ENCODE assay signal across 9 mouse cellular contexts in the genomic region with DNA sequence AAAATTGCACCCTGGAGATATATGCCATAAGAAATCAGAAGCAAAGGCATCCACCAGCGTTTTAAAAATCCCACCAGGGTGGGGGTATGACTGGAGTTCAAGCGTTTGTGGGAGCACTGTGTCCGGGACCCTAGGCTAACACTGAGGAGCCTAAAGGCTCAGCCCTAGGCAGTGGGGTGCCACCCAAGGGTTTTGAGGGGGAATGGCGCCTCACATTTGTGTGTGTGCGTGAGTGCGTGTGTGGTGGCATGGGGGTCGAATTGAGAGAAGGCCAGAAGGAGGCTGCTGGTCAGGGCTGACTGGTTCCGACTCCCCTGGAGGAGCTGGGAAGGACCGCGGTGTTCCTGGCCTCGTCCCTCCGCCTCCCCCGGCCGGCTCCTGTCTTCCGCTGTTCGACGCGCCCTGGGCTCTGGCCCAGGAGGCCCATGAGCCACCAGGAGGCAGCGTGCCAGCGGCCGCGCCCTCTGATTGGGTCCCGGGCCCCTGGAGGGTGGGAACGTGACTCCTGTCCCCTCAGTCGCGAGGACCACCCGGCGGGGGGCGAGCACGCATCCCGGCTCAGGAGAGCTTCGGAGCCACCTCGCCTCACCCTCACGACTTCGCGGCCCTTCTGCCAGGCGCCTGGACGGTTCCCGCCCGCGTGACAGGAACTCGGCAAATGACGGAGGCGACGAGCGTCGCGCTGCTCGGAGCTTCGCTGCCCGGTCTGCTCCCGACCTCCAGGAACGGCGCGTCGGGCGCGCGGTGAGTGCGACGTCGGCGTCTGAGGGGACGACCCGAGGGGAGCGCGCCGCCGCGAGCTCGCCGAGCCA. TPM values are rescaled to one million over a fixed set of nuclear protein-coding genes. Genes with fewer than 3 reads are reported as not detected.
A peak's percentile ranks its signal among the peaks of the same experiment; 100 is the strongest.
DNase-seq lines count a peak whose midpoint lies in the region; ATAC-seq and TF ChIP-seq lines count a peak whose summit lies in the region.
"Had no signal": no experiment of that assay in that cellular context is flagged by ENCODE, and none has a peak within 500 bp of the region (broad histone marks: within the 10 kb centered on the region; RNA-seq: fewer than 3 reads in every experiment).

Gene Trank1 (plus strand): TSS at position 709 of the 812 bp plus-strand sequence.

- H3K27me3 ChIP-seq in Patski, result no peaks in the 10 kb centered on the region
- H3K27me3 ChIP-seq in neural tube, embryonic 12.5 days (replicated peaks), result peaks cover 57% of the 10 kb centered on the region

- CTCF ChIA-PET in Patski (lab: Charles Lee), result interaction anchor here (1.7 to 3.3 kb wide), 2 partner anchors 12 to 21 kb away, joined by 4 to 12 read pairs; no protein-coding TSS in a partner anchor

- H3K4me3 ChIP-seq in neural tube, embryonic 12.5 days, result peak within 1 kb of the TSS; percentile 48

- peak; percentile 76 for DNase-seq in heart, adult 11 months
- no peak for DNase-seq in heart, postnatal 25 days (ENCODE audit: low spot score)
- DNase-seq in Patski (ENCODE audit: low read depth, low spot score), result no peak
- peak; percentile 43 for DNase-seq in embryo, embryonic 9.5 days (ENCODE audit: extremely low spot score)
- DNase-seq in heart, postnatal 14 days, result peak; percentile 13
- peak; percentile 60 to 62 for DNase-seq in left cerebral cortex, postnatal 25 days (ENCODE audit: low spot score in 2 of 2)
- no peak for DNase-seq in spleen, postnatal 10 days (ENCODE audit: low spot score in 2 of 2)

- H3K4me1 ChIP-seq in neural tube, embryonic 12.5 days, result peaks cover 17% of the 10 kb centered on the region

- POLR2A ChIA-PET in Patski (lab: Charles Lee), result interaction anchor here (1.2 kb wide), 1 partner anchor 22 kb away, joined by 5 read pairs; no protein-coding TSS in a partner anchor

- peak within 1 kb of the TSS; percentile 93 for H3K4me2 ChIP-seq in neural tube, embryonic 12.5 days (replicated peaks)

- TF ChIP-seq CTCF in Patski (IDR thresholded peaks at IDR 0.05), result peak; percentile 12

- intact Hi-C loops in heart, postnatal 25 days (cut with DNase I), result no loop called here
- intact Hi-C loops in heart, postnatal 14 days (cut with DNase I), result no loop called here
- intact Hi-C loops in left cerebral cortex, postnatal 25 days (cut with DNase I), result no loop called here

- WGBS in neural tube, embryonic 12.5 days, result 12% methylated on average over 72 of the region's 72 CpGs

- ATAC-seq in Patski, result no peak
- peak; percentile 77 for ATAC-seq in neural tube, embryonic 12.5 days (ENCODE audit: low FRiP score, low read depth)

- in situ Hi-C loops in Patski (cut with MboI; ENCODE audit: low pct_unique_long_range_greater_than_20kb), result no loop called here

- H3K9ac ChIP-seq in neural tube, embryonic 12.5 days, result peak within 1 kb of the TSS; percentile 53

- H3K9me3 ChIP-seq in neural tube, embryonic 12.5 days, result peaks cover 8% of the 10 kb centered on the region; the same call in 1 of the 2 replicates

- no peak within 1 kb of the TSS for H3K27ac ChIP-seq in neural tube, embryonic 12.5 days

- H3K36me3 ChIP-seq in neural tube, embryonic 12.5 days, result no peaks in the 10 kb centered on the region

RNA-seq across cellular contexts. Expression of gene Trank1, which starts in this region (rescaled TPM):
- total RNA-seq in heart, postnatal 25 days (2021), result not detected
- polyA plus RNA-seq in Patski (2021), result 8.6 TPM
- total RNA-seq in heart, postnatal 14 days (2021), result not detected
- 100 to 1,000 TPM; 245 to 294 TPM for total RNA-seq in left cerebral cortex, postnatal 25 days (2021)
- 0.72 and 1.0 TPM in 2 replicates for polyA plus RNA-seq in neural tube, embryonic 12.5 days (2016; fragmentation: Nextera tagmentation; extraction: Ambion mirVana)
- total RNA-seq: heart, postnatal 36 days had no signal

Comparison
In these comparisons a context has a peak if more than half of its experiments do, and no peak if none do; other contexts are left out.
1. RNA of gene Trank1 (total RNA-seq): 245 to 294 TPM in left cerebral cortex, postnatal 25 days; not detected in heart, postnatal 14 days and not detected in heart, postnatal 25 days; every median in the first group is over 100 times any median in the second.
2. DNase-seq: peak in heart, adult 11 months (single experiment), embryo, embryonic 9.5 days (single experiment) and left cerebral cortex, postnatal 25 days (2 of 2); none in heart, postnatal 25 days (single experiment), Patski (single experiment) and spleen, postnatal 10 days (0 of 2).
3. Peak in DNase-seq in heart, postnatal 14 days; RNA of the gene not detected or under 1 TPM.